Comparison of ENCODE assay signal across 1 mouse cellular context in genomic region chr6:113603993-113604392, GRCm38 (mm10).
TF ChIP-seq lines count a peak whose summit lies in the region.

No protein-coding gene starts in this region.

TF ChIP-seq in MEL, 35 proteins besides CTCF, POLR2A, EP300 and RAD21 (continued from another document):
- peak; percentile 29; the same call in 1 of the 2 replicates for TF ChIP-seq ELF1 (IDR thresholded peaks at IDR 0.05; ENCODE audit: low read depth, low read length)
